Comparison of ENCODE assay signal across 22 mouse cellular contexts in genomic region chr13:117827628-117828027, GRCm38 (mm10).
"Had no signal": no experiment of that assay in that cellular context is flagged by ENCODE, and none has a peak within 500 bp of the region (broad histone marks: within the 10 kb centered on the region; RNA-seq: fewer than 3 reads in every experiment).

No protein-coding gene starts in this region.

- H3K4me2 ChIP-seq: intestine, embryonic 15.5 days; kidney, embryonic 15.5 days; limb, embryonic 13.5 days; liver, embryonic 13.5 days; neural tube, embryonic 12.5 days; neural tube, embryonic 15.5 days had no signal

- H3K4me3 ChIP-seq: intestine, embryonic 15.5 days; kidney, embryonic 15.5 days; left cerebral cortex, adult 2 months; limb, embryonic 13.5 days; liver, embryonic 13.5 days; midbrain, embryonic 10.5 days; neural tube, embryonic 12.5 days; neural tube, embryonic 15.5 days had no signal

- H3K36me3 ChIP-seq: intestine, embryonic 15.5 days; kidney, embryonic 15.5 days; limb, embryonic 13.5 days; liver, embryonic 13.5 days; midbrain, embryonic 10.5 days; neural tube, embryonic 12.5 days; neural tube, embryonic 15.5 days had no signal

- H3K4me1 ChIP-seq: intestine, embryonic 15.5 days; kidney, embryonic 15.5 days; limb, embryonic 13.5 days; liver, embryonic 13.5 days; midbrain, embryonic 10.5 days; neural tube, embryonic 12.5 days; neural tube, embryonic 15.5 days had no signal

- H3K27me3 ChIP-seq: intestine, embryonic 15.5 days; kidney, embryonic 15.5 days; limb, embryonic 13.5 days; liver, embryonic 13.5 days; neural tube, embryonic 12.5 days; neural tube, embryonic 15.5 days had no signal

- ATAC-seq: intestine, embryonic 15.5 days had no signal

- H3K27ac ChIP-seq: intestine, embryonic 15.5 days; kidney, embryonic 15.5 days; left cerebral cortex, adult 2 months; limb, embryonic 13.5 days; liver, embryonic 13.5 days; macrophage; midbrain, embryonic 10.5 days; neural tube, embryonic 12.5 days; neural tube, embryonic 15.5 days; stomach, postnatal 0 days had no signal

- DNase-seq: kidney, adult 11 months; kidney, adult 8-10 months; kidney, postnatal 10 days; kidney, postnatal 36 days; layer of hippocampus, postnatal 36 days; liver, embryonic 13.5 days; lung, adult 2 months; lung, postnatal 14 days; midbrain, embryonic 14.5 days; right cerebral cortex, adult 18-20 months; right cerebral cortex, postnatal 14 days; right cerebral cortex, postnatal 4 days; thymus, postnatal 25 days had no signal

- H3K9me3 ChIP-seq: intestine, embryonic 15.5 days; kidney, embryonic 15.5 days; limb, embryonic 13.5 days; liver, embryonic 13.5 days; midbrain, embryonic 10.5 days; neural tube, embryonic 12.5 days; neural tube, embryonic 15.5 days had no signal

- H3K9ac ChIP-seq: intestine, embryonic 15.5 days; kidney, embryonic 15.5 days; limb, embryonic 13.5 days; liver, embryonic 13.5 days; neural tube, embryonic 12.5 days; neural tube, embryonic 15.5 days had no signal
